ENCODE assay signal across 8 mouse cellular contexts in genomic region chr3:54807666-54808217, GRCm38 (mm10). TPM values are rescaled to one million over a fixed set of nuclear protein-coding genes. Genes with fewer than 3 reads are reported as not detected.
DNase-seq lines count a peak whose midpoint lies in the region; ATAC-seq lines count a peak whose summit lies in the region.

Gene Rfxap (minus strand): TSS chr3:54807791.

- peak; percentile 78 for DNase-seq in WW6 (ENCODE audit: low read depth, low spot score)
- DNase-seq in cerebellum, postnatal 4 days (ENCODE audit: low spot score in 2 of 2), result peak; percentile 91 to 97
- DNase-seq in gastrocnemius, adult 18-20 months (ENCODE audit: low spot score), result peak; percentile 94
- DNase-seq in left cerebral cortex, adult 18-20 months (ENCODE audit: low spot score in 2 of 2), result peak; percentile 94 to 97
- DNase-seq in right cerebral cortex, adult 18-20 months, result peak; percentile 95
- DNase-seq in urinary bladder, postnatal 10 days (ENCODE audit: low spot score), result peak; percentile 77

- H3K4me2 ChIP-seq in hindbrain, embryonic 16.5 days (ENCODE audit: low read length), result peak within 1 kb of the TSS; percentile 65

- peak within 1 kb of the TSS; percentile 97 for H3K27ac ChIP-seq in hindbrain, embryonic 16.5 days (ENCODE audit: low read depth, low read length)
- H3K27ac ChIP-seq in macrophage, result peak within 1 kb of the TSS; percentile 39

- peaks cover 23% of the 10 kb centered on the region for H3K79me2 ChIP-seq in macrophage (ENCODE audit: inconsistent target)

- 0% methylated on average over 52 of the region's 52 CpGs for WGBS in hindbrain, embryonic 16.5 days
- WGBS in macrophage (ENCODE audit: missing documents), result under 1% methylated on average over 45 of the region's 52 CpGs

- peaks cover 10% of the 10 kb centered on the region for H3K4me1 ChIP-seq in hindbrain, embryonic 16.5 days (ENCODE audit: control insufficient read depth, insufficient read depth, low read depth, low read length)

- peaks cover 12% of the 10 kb centered on the region for H3K36me3 ChIP-seq in hindbrain, embryonic 16.5 days (ENCODE audit: control insufficient read depth, insufficient read depth, low read length)
- H3K36me3 ChIP-seq in macrophage (ENCODE audit: inconsistent target), result peaks cover 12% of the 10 kb centered on the region

- peak; percentile 95 for ATAC-seq in hindbrain, embryonic 16.5 days

- H3K4me3 ChIP-seq in hindbrain, embryonic 16.5 days (ENCODE audit: low read length), result peak within 1 kb of the TSS; percentile 96
- peak within 1 kb of the TSS; percentile 75 for H3K4me3 ChIP-seq in macrophage (ENCODE audit: inconsistent target)

- no peaks in the 10 kb centered on the region for H3K9me3 ChIP-seq in hindbrain, embryonic 16.5 days (ENCODE audit: control insufficient read depth, low read length)

- H3K9ac ChIP-seq in hindbrain, embryonic 16.5 days (ENCODE audit: low read depth, low read length), result peak within 1 kb of the TSS; percentile 98

- H3K27me3 ChIP-seq in hindbrain, embryonic 16.5 days (replicated peaks; ENCODE audit: control insufficient read depth, insufficient read depth, low read length), result no peaks in the 10 kb centered on the region

RNA-seq across cellular contexts. Expression of gene Rfxap, which starts in this region (rescaled TPM):
- 10 to 100 TPM; 24.1 to 26.6 TPM for total RNA-seq in gastrocnemius, adult 18-20 months (2021)
- 38.8 and 42.0 TPM in 2 replicates for polyA plus RNA-seq in hindbrain, embryonic 16.5 days (2015; fragmentation: Nextera tagmentation; extraction: Ambion mirVana)
- total RNA-seq in left cerebral cortex, adult 18-20 months (2021), result 10 to 100 TPM; 46.9 to 47.2 TPM
- 10 to 100 TPM in 5 of 26 experiments, 1 to 10 TPM in 19, under 1 TPM in 2; 0.92 to 18.9 (median 5.9) TPM for total RNA-seq in macrophage (2018; cell fraction: chromatin; rRNA removed)
- 10 to 100 TPM; 10.3 to 28.5 (median 16.2) TPM for total RNA-seq in macrophage (2018; cell fraction: cytosol; rRNA removed)
- total RNA-seq in macrophage (2018; cell fraction: nucleus; rRNA removed), result 10 to 100 TPM in 8 of 26 experiments, 1 to 10 TPM in 18; 1.9 to 21.8 (median 6.3) TPM
- polyA plus RNA-seq in macrophage (2018), result 21.3 to 22.8 TPM (median 22.0 TPM) in 3 replicates

Comparison
In these comparisons a context has a peak if more than half of its experiments do, and no peak if none do; other contexts are left out.
1. Peak in every context shown above with its lines: DNase-seq, ATAC-seq, H3K4me3 ChIP-seq and H3K27ac ChIP-seq.